Mouse (Mus musculus): ENCODE measurements around the gene A4galt. TPM values are rescaled to one million over a fixed set of nuclear protein-coding genes. Genes with fewer than 3 reads are reported as not detected.
A peak's percentile ranks its signal among the peaks of the same experiment; 100 is the strongest.

The A4galt gene
- 0.75 and 1.7 TPM in 2 replicates for polyA plus RNA-seq (2016; fragmentation: Nextera tagmentation; extraction: Ambion mirVana)

DNA sequence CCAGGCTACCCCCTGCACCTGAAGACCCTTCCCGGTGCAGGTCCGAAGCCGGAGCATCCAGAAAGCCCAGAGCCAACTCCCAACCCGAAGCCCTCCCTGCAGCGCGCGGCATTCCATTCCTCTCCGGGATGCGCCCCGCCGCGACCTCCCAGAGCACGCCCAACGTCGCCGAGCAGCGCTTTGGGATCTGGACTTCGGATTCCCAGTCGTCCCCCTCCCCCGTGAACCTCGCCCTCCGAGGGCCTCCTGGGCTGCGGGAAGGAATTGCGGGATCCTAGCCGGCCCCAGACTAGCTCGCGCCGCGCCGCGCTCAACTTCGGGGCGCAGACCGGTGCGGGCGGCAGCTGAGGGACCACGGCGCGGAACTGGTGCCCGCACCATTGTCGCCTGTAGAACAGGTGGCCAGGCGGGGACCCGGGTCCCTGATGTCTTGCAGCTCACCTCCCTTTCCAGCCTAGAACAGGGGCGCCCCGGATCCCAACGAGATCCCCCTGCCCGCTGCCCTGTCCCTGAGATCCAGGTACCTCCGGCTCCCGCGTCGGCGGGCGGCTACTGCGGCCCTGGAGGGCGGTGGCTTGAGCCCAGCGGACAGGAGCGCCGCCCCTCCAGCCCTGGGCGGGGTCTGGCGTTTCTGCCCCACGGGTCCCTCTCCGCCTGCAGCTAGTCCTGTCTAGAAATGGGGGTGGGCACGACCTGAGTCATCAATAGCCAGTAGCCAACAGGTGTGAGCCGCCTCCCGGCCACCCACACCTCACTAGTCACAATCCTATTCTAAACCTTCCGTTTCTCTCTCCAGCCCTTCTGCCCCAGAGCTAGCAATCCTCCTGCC is at the start of gene A4galt:
Gene A4galt (minus strand): TSS at position 599 of the 829 bp plus-strand sequence.
- Histone ChIP-seq H3K4me3 (peak within 1 kb of the TSS; percentile 69), H3K27ac (replicated peaks) (peak within 1 kb of the TSS; percentile 69), H3K9me3 (replicated peaks) (peaks cover 3% of the 10 kb centered on the region; the same call in 1 of the 2 replicates), H3K36me3 (no peaks in the 10 kb centered on the region), H3K4me1 (peaks cover 18% of the 10 kb centered on the region), H3K27me3 (ENCODE audit: low read depth, poor library complexity, severe bottlenecking) (peaks cover 43% of the 10 kb centered on the region)
- 2% methylated on average over 66 of the region's 66 CpGs for WGBS
- peak; percentile 62 for DNase-seq (ENCODE audit: low spot score)

DNA sequence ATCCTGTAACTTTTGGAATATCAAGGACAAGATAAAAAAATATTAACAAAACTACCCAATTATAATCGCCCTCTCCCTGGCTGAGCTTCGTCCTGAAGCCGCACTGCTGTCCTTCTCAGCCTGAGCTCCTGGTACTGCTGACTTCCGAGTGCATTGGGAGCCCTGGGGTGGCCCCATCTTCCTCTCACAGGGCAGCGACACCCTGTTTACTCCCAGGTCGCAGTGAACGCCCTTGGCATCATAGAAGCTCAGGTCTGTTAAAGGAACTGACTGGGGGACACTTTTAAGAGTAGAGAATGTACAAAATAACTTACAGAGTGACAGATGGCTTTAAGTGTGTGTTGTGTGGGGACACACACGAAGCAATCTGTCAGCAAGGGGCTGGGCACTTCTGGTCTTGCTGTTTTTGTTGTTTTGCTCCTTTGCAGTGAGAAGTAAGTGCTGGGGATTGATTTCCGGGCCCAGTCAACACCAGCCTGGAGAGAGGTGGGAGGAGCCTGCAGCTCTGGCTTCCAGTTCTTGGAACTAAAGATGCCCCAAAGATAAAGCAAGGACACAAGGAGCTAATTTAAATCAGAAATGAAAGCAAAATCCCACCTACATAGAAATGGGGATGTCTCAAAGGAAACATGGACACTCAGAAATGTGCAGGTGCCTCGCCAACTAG is 48.5 kb upstream of the A4galt start:
- Histone ChIP-seq H3K9me3 (replicated peaks) (no peaks in the 10 kb centered on the region), H3K27ac (replicated peaks) (no peak overlapping the region), H3K4me3 (no peak overlapping the region), H3K4me1 (peaks cover 23% of the 10 kb centered on the region), H3K27me3 (ENCODE audit: low read depth, poor library complexity, severe bottlenecking) (no peaks in the 10 kb centered on the region), H3K36me3 (0 out of 2 replicates have a peak, but pooled peaks cover 11% of the 10 kb centered on the region)
- WGBS: 59% methylated on average over 10 of the region's 10 CpGs
- no peak for DNase-seq (ENCODE audit: low spot score)

DNA sequence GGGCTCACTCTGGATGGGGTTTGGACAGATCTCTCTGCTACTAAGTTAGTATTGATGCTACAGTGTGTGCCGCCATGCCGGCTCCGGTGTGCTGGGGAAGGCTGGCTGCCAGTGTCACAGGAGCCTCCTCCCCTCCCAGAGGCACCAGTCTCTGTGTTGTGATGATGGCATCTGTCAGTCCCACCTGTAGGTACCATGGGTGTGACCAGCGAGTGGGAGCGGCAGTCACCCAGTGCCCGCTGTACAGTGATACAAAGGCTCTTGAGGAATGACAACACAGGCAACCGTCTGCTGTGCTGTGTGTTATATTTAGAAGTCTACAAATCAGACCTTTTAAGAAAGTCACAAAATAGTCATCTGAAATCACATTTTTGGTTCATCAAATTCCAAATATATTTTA is 47.9 kb upstream of the A4galt start:
- H3K27ac ChIP-seq (replicated peaks): no peak overlapping the region
- no peaks in the 10 kb centered on the region for H3K27me3 ChIP-seq (ENCODE audit: low read depth, poor library complexity, severe bottlenecking)
- H3K4me1 ChIP-seq: peaks cover 18% of the 10 kb centered on the region
- no peaks in the 10 kb centered on the region for H3K9me3 ChIP-seq (replicated peaks)
- 0 out of 2 replicates have a peak, but pooled peaks cover 11% of the 10 kb centered on the region for H3K36me3 ChIP-seq
- 92% methylated on average over 7 of the region's 7 CpGs for WGBS
- no peak for DNase-seq (ENCODE audit: low spot score)
- no peak overlapping the region for H3K4me3 ChIP-seq

- no peak overlapping the region for H3K4me3 ChIP-seq
- 86% methylated on average over 2 of the region's 2 CpGs for WGBS
- H3K36me3 ChIP-seq: 0 out of 2 replicates have a peak, but pooled peaks cover 11% of the 10 kb centered on the region
- H3K4me1 ChIP-seq: peaks cover 18% of the 10 kb centered on the region
- H3K27ac ChIP-seq (replicated peaks): no peak overlapping the region
- DNase-seq (ENCODE audit: low spot score): no peak
- no peaks in the 10 kb centered on the region for H3K9me3 ChIP-seq (replicated peaks)
- no peaks in the 10 kb centered on the region for H3K27me3 ChIP-seq (ENCODE audit: low read depth, poor library complexity, severe bottlenecking)
Observed at GRCm38 (mm10) chr15:83298810-83299209, 47.2 kb upstream of the A4galt start.

DNA sequence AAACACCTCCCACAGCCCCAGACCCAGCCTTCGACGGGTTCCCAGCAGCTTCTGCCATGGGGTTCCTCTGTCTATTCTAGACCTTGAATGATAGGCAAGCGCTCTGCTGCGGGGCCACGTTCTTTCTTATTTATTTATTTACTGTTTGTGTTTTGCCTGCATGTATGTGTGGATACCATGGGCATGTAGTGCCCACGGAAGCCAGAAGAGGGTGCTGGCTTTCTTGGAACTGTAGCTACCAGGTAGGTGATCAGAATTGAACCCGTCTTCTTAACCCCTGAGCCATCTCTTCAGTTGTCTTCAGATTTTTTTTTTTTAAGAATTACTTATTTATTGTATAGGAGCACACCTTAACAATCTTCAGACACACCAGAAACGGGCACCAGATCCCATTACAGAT is 46.7 kb upstream of the A4galt start:
- WGBS: 79% methylated on average over 8 of the region's 8 CpGs
- Histone ChIP-seq H3K9me3 (replicated peaks) (no peaks in the 10 kb centered on the region), H3K36me3 (0 out of 2 replicates have a peak, but pooled peaks cover 11% of the 10 kb centered on the region), H3K4me3 (no peak overlapping the region), H3K27me3 (ENCODE audit: low read depth, poor library complexity, severe bottlenecking) (no peaks in the 10 kb centered on the region), H3K4me1 (peaks cover 18% of the 10 kb centered on the region), H3K27ac (replicated peaks) (no peak overlapping the region)
- DNase-seq (ENCODE audit: low spot score): no peak

GRCm38 (mm10) chr15:83296771-83297311 is 45.3 kb upstream of the A4galt start:
- no peak for DNase-seq (ENCODE audit: low spot score)
- Histone ChIP-seq H3K4me1 (peaks cover 18% of the 10 kb centered on the region), H3K9me3 (replicated peaks) (no peaks in the 10 kb centered on the region), H3K4me3 (no peak overlapping the region), H3K27ac (replicated peaks) (no peak overlapping the region; the same call in 1 of the 2 replicates), H3K27me3 (ENCODE audit: low read depth, poor library complexity, severe bottlenecking) (no peaks in the 10 kb centered on the region), H3K36me3 (0 out of 2 replicates have a peak, but pooled peaks cover 8% of the 10 kb centered on the region)
- WGBS: 68% methylated on average over 8 of the region's 8 CpGs

DNA sequence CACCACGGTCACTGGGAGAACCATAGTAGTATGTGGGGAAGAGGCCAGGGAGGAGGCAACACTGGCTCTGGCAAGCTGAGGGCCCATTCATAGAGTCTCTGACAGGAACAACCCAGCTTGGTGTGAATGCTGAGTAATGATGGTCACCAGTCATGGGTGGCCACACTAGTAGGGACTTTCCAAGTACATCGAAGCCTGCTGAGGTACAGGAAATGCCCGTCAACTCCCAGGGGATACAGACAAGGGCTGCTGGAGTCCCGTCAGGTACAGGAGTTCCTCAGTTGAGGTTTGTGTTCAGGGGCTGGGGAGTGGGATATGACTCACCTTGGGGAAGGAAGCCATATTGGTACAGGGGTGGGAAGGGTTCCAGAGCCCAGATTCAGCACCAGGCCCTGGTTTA is 44.5 kb upstream of the A4galt start:
- 90% methylated on average over 4 of the region's 4 CpGs for WGBS
- no peaks in the 10 kb centered on the region for H3K27me3 ChIP-seq (ENCODE audit: low read depth, poor library complexity, severe bottlenecking)
- H3K27ac ChIP-seq (replicated peaks): no peak overlapping the region
- H3K36me3 ChIP-seq: 0 out of 2 replicates have a peak, but pooled peaks cover 8% of the 10 kb centered on the region
- DNase-seq (ENCODE audit: low spot score): no peak
- H3K9me3 ChIP-seq (replicated peaks): no peaks in the 10 kb centered on the region
- H3K4me3 ChIP-seq: no peak overlapping the region
- peaks cover 18% of the 10 kb centered on the region for H3K4me1 ChIP-seq

DNA sequence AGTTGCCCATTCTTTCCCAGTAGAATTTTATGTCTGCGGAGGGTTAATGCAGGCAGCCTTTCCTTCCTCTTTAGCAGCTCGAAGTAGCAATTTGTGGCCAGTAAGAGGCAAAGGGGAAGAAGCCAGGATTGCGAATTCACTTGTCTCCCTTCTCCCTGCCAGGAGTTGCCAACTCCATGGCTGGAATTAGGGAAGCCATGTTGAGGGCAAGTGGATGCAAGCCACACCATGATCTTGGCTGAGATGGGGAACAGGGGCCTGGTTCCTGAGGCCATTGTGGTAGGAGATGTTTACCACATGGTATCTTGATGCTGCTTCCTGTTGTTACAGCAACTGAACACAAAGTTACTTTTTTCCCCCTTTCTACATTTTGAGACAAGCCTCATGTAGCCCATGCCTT is 43.4 kb upstream of the A4galt start:
- Histone ChIP-seq H3K4me1 (peaks cover 18% of the 10 kb centered on the region), H3K27me3 (ENCODE audit: low read depth, poor library complexity, severe bottlenecking) (no peaks in the 10 kb centered on the region), H3K4me3 (no peak overlapping the region), H3K27ac (replicated peaks) (no peak overlapping the region), H3K9me3 (replicated peaks) (no peaks in the 10 kb centered on the region), H3K36me3 (0 out of 2 replicates have a peak, but pooled peaks cover 8% of the 10 kb centered on the region)
- 90% methylated on average over 3 of the region's 3 CpGs for WGBS
- no peak for DNase-seq (ENCODE audit: low spot score)

DNA sequence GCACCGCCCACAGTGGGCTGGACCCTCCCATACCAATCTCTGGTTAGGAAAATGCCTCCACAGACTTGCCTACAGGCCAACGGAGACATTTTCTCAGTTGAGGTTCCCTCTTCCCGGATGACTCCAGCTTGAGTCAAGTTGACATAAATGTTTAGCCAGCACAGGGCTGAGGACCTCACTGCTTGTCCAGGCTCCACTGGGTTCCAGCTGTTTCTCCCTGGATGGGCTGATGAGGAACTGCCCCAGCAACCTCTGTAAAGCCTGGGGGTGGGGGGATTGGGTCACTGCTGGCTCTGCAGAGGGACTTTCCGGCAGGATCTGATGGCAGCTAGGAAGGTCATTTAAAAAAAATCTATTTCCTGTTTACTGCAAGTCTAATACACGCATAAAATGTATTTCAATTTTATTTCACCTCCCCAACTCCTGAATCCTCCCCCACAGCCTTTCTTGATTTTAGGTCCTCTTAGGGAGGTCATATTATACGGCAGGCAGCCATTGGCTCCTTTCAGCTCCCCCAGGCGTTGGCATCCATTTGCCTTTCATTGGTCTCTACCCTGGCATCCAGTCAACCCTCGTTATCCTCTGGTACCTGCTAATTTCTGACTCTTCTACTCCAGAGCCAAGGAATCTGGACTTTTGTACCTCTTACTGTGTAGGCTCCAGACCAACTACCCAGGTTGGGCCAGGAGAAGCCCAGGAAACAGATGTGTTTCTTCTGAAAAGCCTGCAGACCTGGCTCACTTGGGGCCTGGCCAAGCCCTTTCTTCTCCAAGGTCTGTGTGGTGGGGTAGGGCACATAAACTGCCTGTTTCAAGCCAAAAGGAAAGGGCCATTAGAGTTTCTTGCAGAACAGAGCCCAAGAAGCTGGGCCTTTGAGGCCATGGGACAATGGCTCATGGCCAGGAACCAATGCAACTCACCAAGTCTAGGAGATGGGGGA is 42.4 kb upstream of the A4galt start:
- Histone ChIP-seq H3K4me1 (peaks cover 18% of the 10 kb centered on the region), H3K36me3 (0 out of 2 replicates have a peak, but pooled peaks cover 3% of the 10 kb centered on the region), H3K4me3 (no peak overlapping the region), H3K27me3 (ENCODE audit: low read depth, poor library complexity, severe bottlenecking) (no peaks in the 10 kb centered on the region), H3K27ac (replicated peaks) (no peak overlapping the region), H3K9me3 (replicated peaks) (no peaks in the 10 kb centered on the region)
- no peak for DNase-seq (ENCODE audit: low spot score)
- 92% methylated on average over 8 of the region's 8 CpGs for WGBS

DNA sequence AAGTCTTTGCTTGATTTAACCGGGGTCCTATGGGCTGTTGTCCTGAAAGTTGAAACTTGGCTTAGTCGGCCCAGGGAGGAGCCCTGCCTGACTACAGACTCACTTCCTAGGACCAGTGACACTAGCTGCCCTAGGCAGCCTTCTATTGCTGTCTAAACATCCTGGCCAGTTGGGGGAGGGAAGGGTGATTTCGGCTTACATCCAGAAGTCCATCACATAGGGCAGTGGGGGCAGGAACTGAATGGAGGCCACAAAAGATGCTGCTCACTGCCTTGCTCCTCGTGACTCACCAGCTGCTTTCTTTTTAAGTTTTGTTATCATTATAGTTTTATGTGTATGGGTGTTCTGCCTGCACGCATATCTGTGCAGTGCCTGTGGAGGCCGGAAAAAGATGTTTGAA is 41.6 kb upstream of the A4galt start:
- DNase-seq (ENCODE audit: low spot score): no peak
- 77% methylated on average over 6 of the region's 6 CpGs for WGBS
- H3K27ac ChIP-seq (replicated peaks): no peak overlapping the region

DNA sequence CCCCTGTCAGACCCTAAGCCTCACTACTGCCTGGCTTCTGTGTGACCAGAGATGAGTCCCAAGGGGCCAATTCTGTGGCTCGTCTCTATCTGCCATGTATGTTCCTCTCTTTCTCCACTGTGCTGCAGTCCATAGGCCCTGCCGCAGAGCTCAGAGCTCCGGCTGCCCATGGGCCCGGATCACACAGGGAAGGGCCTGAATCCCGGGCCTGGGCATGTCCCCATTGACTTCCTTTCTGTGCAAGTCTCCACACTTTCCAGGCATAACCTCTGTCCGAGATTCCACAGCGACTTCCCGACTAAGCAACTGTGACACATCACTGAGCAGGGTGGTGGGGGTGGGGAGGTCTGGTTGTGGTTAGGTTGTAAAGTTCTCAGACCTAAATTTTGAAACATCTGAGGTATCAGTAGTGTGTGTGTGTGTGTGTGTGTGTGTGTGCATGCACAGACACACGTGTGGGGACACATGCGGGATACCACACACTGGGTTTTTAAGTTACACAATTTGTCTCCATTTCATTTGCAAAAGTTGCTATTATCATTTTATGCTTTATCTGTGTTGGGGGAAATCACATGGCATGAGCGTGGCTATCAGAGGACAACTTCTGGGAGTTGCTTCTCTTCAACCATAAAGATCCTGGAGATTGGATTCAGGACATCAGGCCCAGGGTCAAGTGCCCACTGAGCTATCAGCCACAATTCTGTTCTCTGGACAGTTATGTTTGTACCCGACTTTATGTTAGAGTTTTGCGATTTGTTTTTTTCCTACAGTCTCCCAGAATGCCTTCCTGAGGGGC is 40.9 kb upstream of the A4galt start:
- Histone ChIP-seq H3K27me3 (ENCODE audit: low read depth, poor library complexity, severe bottlenecking) (no peaks in the 10 kb centered on the region), H3K27ac (replicated peaks) (0 out of 2 replicates have a peak overlapping the region, but pooled peaks have one; percentile 10), H3K4me3 (no peak overlapping the region), H3K36me3 (no peaks in the 10 kb centered on the region), H3K4me1 (peaks cover 15% of the 10 kb centered on the region), H3K9me3 (replicated peaks) (no peaks in the 10 kb centered on the region)
- WGBS: 87% methylated on average over 13 of the region's 13 CpGs
- DNase-seq (ENCODE audit: low spot score): no peak

More for the DNA sequence above, 41.6 kb upstream of the A4galt start:
- Histone ChIP-seq H3K9me3 (replicated peaks) (no peaks in the 10 kb centered on the region), H3K4me1 (peaks cover 18% of the 10 kb centered on the region), H3K4me3 (no peak overlapping the region), H3K36me3 (0 out of 2 replicates have a peak, but pooled peaks cover under 1% of the 10 kb centered on the region), H3K27me3 (ENCODE audit: low read depth, poor library complexity, severe bottlenecking) (no peaks in the 10 kb centered on the region)

Data from midbrain, embryonic 10.5 days (tissue).